Mouse (Mus musculus): ENCODE measurements around the gene Pkdcc.

Gene Pkdcc

GRCm38 (mm10) chr17:83214674-83215528, at the start of gene Pkdcc:
Gene Pkdcc (plus strand): TSS chr17:83215292.
- peak; percentile 38 to 60 for DNase-seq (ENCODE audit: low spot score in 2 of 2)

- no peak for DNase-seq (ENCODE audit: low spot score in 2 of 2)
Measured at GRCm38 (mm10) chr17:83166195-83166594, 48.9 kb upstream of the Pkdcc start.

GRCm38 (mm10) chr17:83176146-83176545, 38.9 kb upstream of the Pkdcc start:
- DNase-seq (ENCODE audit: low spot score in 2 of 2): no peak

- no peak for DNase-seq (ENCODE audit: low spot score in 2 of 2)
Measured at GRCm38 (mm10) chr17:83178483-83179150, 36.5 kb upstream of the Pkdcc start.

DNA sequence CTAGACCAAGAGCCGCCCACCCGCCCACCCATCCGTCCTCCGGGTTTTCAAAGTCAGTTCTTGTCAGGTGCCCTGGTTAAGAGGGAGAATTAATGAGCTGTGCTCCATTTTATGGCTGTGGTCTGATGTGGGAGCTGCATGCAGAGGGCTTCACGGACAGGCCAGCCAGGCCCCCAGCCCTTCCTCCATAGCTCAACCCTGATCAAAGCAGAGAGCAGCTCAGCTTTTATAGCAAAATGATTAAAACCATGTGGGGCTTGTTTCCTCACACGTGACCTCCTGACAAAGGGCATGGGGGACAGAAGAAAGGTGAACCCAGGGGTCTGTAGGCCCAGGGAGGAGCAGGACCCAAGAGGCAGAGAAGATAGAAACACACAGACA, 36.0 kb upstream of the Pkdcc start:
- no peak for DNase-seq (ENCODE audit: low spot score in 2 of 2)

DNA sequence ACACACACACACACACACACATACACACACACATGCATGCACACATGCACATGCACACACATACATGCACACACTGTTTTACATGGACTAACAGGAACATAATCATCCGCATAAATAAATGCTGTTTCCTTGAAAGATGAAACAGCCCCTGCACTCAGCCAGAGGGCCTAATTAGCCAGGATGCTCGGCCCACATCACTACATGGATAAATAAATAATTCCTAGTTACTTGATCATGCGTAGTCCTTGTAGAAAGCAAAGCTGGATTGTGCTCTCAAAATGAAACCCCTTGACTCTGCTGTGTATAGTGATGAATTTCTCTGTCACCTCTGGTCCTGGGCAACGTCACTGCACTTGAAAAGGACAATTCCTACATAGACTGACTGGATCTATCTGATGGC, 35.5 kb upstream of the Pkdcc start:
- DNase-seq (ENCODE audit: low spot score in 2 of 2): no peak

DNA sequence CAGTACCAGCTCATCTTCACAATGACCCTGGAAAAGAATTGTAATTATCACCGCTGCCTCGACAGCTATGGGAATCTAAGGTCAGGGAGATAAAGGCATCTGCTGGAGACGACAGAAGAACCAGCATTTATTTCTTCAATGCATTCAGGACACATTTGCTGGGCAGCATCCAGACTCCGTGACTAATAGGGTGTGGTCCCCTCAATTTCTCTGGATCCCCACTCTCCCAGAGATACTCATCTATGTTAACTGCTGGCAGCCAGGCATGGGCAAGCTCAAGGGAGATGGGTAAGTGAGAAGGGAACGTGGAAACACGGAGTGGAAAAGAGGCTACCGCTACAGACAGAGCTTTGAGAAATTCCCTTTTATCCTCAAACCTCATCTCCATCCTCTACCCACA, 34.0 kb upstream of the Pkdcc start:
- no peak for DNase-seq (ENCODE audit: low spot score in 2 of 2)

DNA sequence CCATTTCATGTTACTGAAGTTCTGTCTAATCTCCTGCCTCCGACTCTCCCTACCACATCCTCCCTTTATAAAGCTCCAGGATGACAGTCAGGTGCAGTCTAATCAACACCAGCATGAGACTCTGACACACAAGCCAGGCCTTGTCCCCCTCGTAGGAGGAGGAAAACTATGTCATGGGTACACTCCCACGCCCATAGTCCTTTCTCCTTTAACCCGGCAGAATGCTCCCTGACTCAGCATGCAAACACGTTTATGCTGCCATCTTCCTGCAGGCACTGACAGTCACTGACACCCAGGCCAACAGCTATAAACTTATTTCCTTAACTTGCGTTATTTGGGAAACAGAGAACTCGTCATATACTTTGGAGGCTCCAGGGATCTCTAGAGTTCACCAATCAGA, 33.5 kb upstream of the Pkdcc start:
- DNase-seq (ENCODE audit: low spot score in 2 of 2): no peak

- DNase-seq (ENCODE audit: low spot score in 2 of 2): no peak
Measured at GRCm38 (mm10) chr17:83182061-83182664, 32.9 kb upstream of the Pkdcc start.

DNA sequence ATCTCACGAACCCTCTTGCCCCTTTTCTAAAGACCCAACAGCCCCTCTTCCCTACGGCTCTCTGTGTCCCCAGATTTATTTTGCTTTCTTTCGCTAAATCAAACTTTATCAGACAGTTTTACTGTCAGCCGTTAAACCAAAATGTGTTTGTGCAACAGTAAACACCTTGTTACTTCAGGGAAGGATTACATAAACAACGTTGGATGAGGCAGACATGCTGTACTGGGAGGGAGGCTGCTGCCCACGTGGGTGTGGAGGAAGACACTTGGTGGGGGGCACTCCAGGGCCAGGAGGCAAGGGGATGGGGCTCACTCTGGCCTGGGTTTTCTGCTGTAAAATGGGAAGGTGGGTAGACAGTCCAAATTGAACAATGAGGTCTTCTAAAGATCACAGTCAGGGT, 32.3 kb upstream of the Pkdcc start:
- DNase-seq (ENCODE audit: low spot score in 2 of 2): no peak

DNA sequence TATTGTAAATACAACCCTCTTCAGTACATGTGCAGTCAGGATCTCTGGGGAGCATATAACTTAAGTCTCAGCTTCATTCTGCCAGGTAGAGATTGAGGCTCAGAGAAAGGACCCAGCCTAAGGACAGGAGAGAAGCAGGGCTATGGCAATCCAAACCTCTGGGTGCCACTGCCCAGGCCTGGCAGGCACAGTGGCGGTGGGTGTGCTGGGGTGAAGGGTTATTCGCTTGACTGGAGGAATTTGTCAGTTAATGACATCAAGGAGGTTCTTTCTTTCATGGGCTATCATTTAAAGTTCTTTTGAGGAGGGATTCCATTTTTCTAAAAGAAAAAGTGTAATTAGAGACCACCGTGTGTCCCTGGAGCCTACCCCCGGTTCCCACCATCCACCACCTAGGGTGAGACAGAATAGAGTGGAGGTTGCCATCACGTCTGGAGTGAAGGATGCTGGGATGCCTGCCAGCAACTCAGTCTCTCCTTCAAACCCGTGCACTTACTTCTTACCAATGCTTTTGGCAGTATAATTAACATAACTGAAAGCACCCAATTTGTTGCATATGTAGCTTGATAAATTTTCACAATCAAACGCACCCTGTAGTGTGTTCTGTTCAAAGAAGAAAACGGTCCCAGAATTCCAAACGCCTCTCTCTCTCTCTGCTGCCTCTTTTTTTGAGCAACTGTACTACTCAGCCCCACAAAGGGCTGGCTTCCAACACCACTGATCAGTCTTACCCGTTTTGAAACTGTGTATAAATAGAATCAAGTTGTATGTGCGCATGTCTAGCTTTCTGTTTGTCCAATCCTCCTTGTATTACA, 27.1 kb upstream of the Pkdcc start:
- no peak for DNase-seq (ENCODE audit: low spot score in 2 of 2)

DNA sequence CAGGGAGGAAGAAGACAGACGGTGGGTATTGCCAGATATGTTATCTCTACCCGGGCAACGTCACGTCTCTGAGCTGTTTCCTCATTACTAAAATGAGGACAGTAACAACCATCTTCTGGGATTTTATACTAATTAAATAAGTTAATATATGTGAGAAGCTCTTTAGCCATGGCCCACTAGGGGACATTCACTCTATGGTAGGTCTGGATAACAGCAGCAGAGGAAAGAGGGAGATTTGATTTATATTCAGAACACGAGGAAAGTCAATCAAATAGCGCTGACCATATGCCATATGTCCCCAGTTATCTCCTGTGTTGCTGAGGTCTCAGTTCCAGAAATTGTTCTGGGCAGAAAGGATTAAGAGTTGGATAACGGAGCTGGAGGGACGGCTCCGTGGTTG, 24.3 kb upstream of the Pkdcc start:
- DNase-seq (ENCODE audit: low spot score in 2 of 2): no peak

- DNase-seq (ENCODE audit: low spot score in 2 of 2): no peak
Measured at GRCm38 (mm10) chr17:83194491-83194890, 20.6 kb upstream of the Pkdcc start.

- DNase-seq (ENCODE audit: low spot score in 2 of 2): no peak
Measured at GRCm38 (mm10) chr17:83197361-83197923, 17.6 kb upstream of the Pkdcc start.

- DNase-seq (ENCODE audit: low spot score in 2 of 2): no peak
Measured at GRCm38 (mm10) chr17:83200469-83200868, 14.6 kb upstream of the Pkdcc start.

- DNase-seq (ENCODE audit: low spot score in 2 of 2): no peak
Measured at GRCm38 (mm10) chr17:83201257-83201656, 13.8 kb upstream of the Pkdcc start.

GRCm38 (mm10) chr17:83203692-83204383, 11.3 kb upstream of the Pkdcc start:
- DNase-seq (ENCODE audit: low spot score in 2 of 2): no peak

DNA sequence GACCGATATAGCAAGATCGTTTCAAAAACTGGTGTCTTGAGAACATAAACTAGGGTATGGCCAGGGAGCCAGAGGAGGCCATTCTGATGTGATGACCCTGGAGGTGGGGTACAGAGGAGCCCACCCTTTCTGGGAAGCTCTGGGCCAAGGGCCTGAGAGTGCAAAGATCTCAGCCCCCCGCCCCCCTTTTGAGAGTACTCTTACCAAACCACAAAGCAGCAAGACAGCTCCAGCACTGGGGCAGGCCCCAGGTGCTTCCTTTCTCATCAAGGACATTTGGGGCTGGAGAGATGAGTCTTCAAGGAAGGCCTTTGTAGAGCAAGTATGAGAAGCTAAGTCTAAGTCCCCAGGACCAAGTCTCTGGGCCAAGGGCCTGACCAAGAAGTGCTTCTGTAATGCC, 7.8 kb upstream of the Pkdcc start:
- DNase-seq (ENCODE audit: low spot score in 2 of 2): no peak

GRCm38 (mm10) chr17:83208455-83208854, 6.6 kb upstream of the Pkdcc start:
- DNase-seq (ENCODE audit: low spot score in 2 of 2): no peak

GRCm38 (mm10) chr17:83210531-83210930, 4.6 kb upstream of the Pkdcc start:
- DNase-seq (ENCODE audit: low spot score in 2 of 2): no peak

DNA sequence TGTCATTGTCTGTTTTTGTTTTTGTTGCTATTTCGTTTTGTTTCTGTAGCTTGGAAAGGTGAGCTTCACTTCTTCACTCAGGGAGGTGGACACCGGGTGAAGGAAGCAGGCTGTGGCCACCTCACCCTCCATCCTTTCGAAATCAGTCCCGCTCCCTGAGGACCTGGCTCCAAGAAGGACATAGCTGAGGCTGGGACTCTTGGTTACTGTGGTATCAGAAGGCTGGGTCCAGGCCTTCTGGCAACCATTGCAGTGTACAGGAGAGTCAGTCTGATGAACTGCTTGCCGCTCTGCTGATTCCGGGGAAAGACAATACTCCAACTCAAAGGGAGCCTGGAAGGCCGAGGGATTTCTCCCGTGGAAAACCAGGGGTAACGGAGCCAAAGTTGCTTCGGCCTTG, 3.9 kb upstream of the Pkdcc start:
- no peak for DNase-seq (ENCODE audit: low spot score in 2 of 2)
